Comparison of ENCODE assay signal across 10 mouse cellular contexts in genomic region chr19:40307550-40307949, GRCm38 (mm10). TPM values are rescaled to one million over a fixed set of nuclear protein-coding genes. Genes with fewer than 3 reads are reported as not detected.
DNase-seq lines count a peak whose midpoint lies in the region; ATAC-seq and TF ChIP-seq lines count a peak whose summit lies in the region.
"Had no signal": no experiment of that assay in that cellular context is flagged by ENCODE, and none has a peak within 500 bp of the region (broad histone marks: within the 10 kb centered on the region; RNA-seq: fewer than 3 reads in every experiment).

No protein-coding gene starts in this region.

- WGBS in spleen, adult 2 months = 71% methylated on average over 7 of the region's 7 CpGs
- WGBS in heart, postnatal 0 days = 56% methylated on average over 7 of the region's 7 CpGs

- no peaks in the 10 kb centered on the region for H3K27me3 ChIP-seq in spleen, adult 2 months (ENCODE audit: control insufficient read depth, insufficient read depth, low read length)
- H3K27me3 ChIP-seq in heart, postnatal 0 days (ENCODE audit: control insufficient read depth, insufficient read depth, low read length) = no peaks in the 10 kb centered on the region
- H3K27me3 ChIP-seq: lung, embryonic 15.5 days had no signal

- no peak overlapping the region for H3K9ac ChIP-seq in heart, postnatal 0 days (replicated peaks; ENCODE audit: low read depth, low read length)
- H3K9ac ChIP-seq: lung, embryonic 15.5 days had no signal

- peak overlapping the region; percentile 24; the same call in 1 of the 2 replicates for H3K27ac ChIP-seq in spleen, adult 2 months (ENCODE audit: insufficient read depth, low read length)
- peak overlapping the region; percentile 67 for H3K27ac ChIP-seq in heart, postnatal 0 days (ENCODE audit: low read depth)
- H3K27ac ChIP-seq: lung, embryonic 15.5 days had no signal

- H3K4me2 ChIP-seq in heart, postnatal 0 days (ENCODE audit: low read depth, low read length) = no peak overlapping the region
- H3K4me2 ChIP-seq: lung, embryonic 15.5 days had no signal

- no peak overlapping the region for H3K4me3 ChIP-seq in spleen, adult 2 months (ENCODE audit: extremely low read depth, insufficient read depth, insufficient read length)
- H3K4me3 ChIP-seq in heart, postnatal 0 days (ENCODE audit: low read depth, low read length) = no peak overlapping the region
- H3K4me3 ChIP-seq: lung, embryonic 15.5 days had no signal

- H3K4me1 ChIP-seq in spleen, adult 2 months (ENCODE audit: control insufficient read depth, insufficient read depth, insufficient read length) = no peaks in the 10 kb centered on the region
- H3K4me1 ChIP-seq in heart, postnatal 0 days (ENCODE audit: control insufficient read depth, insufficient read depth) = 0 out of 2 replicates have a peak, but pooled peaks cover 12% of the 10 kb centered on the region
- H3K4me1 ChIP-seq: lung, embryonic 15.5 days had no signal

- DNase-seq in cerebellum, adult 11-12 months = peak; percentile 46
- no peak for DNase-seq in cerebellum, postnatal 14 days
- no peak for DNase-seq in spleen, adult 2 months (ENCODE audit: low read depth in 1 of 2, low spot score in 2 of 2)
- no peak for DNase-seq in spleen, adult 12 weeks (ENCODE audit: low spot score)
- peak; percentile 37 for DNase-seq in heart, postnatal 0 days (ENCODE audit: low spot score)
- DNase-seq in yolk sac, embryonic 10.5 days (ENCODE audit: low spot score) = peak; percentile 40
- DNase-seq in left cerebral cortex, postnatal 10 days (ENCODE audit: extremely low spot score in 1 of 2, low spot score in 2 of 2) = no peak
- DNase-seq: kidney, adult 8-10 months had no signal

- intact Hi-C loops in left cerebral cortex, postnatal 10 days (cut with DNase I) = no loop called here

- TF ChIP-seq CTCF in spleen, adult 2 months (IDR thresholded peaks at IDR 0.05; ENCODE audit: extremely low read depth, insufficient read depth, insufficient read length, insufficient replicate concordance) = no peak
- no peak for TF ChIP-seq CTCF in heart, postnatal 0 days (IDR thresholded peaks at IDR 0.05; ENCODE audit: low read depth)

- peak; percentile 28 for ATAC-seq in heart, postnatal 0 days (ENCODE audit: insufficient read depth, low read depth)
- ATAC-seq in CD4-positive, CD25-positive, alpha-beta regulatory T cell, adult 4 months = no peak

- H3K9me3 ChIP-seq in heart, postnatal 0 days (replicated peaks; ENCODE audit: control insufficient read depth, low read length) = no peaks in the 10 kb centered on the region
- H3K9me3 ChIP-seq: lung, embryonic 15.5 days had no signal

- no peak for TF ChIP-seq POLR2A in spleen, adult 2 months (IDR thresholded peaks at IDR 0.05; ENCODE audit: low read depth, low read length)

- H3K36me3 ChIP-seq in spleen, adult 2 months (ENCODE audit: control insufficient read depth, insufficient read depth, low read length) = no peaks in the 10 kb centered on the region
- H3K36me3 ChIP-seq in heart, postnatal 0 days (replicated peaks; ENCODE audit: control insufficient read depth, insufficient read depth, low read length) = peaks cover 60% of the 10 kb centered on the region
- H3K36me3 ChIP-seq: lung, embryonic 15.5 days had no signal

- peak; percentile 70 for TF ChIP-seq EP300 in heart, postnatal 0 days (IDR thresholded peaks at IDR 0.05; ENCODE audit: low read depth)

RNA-seq across cellular contexts. Expression of gene Pdlim1, which starts 35.9 kb away (rescaled TPM):
- polyA plus RNA-seq in spleen, adult 2 months (2012; rRNA removed) = 41.4 and 43.7 TPM in 2 replicates
- 96.5 and 117 TPM in 2 replicates for total RNA-seq in heart, postnatal 0 days (2014; rRNA removed; ENCODE audit: low replicate concordance)
- 206 and 230 TPM in 2 replicates for polyA plus RNA-seq in heart, postnatal 0 days (2015; fragmentation: Nextera tagmentation; extraction: Ambion mirVana)
- 100 to 1,000 TPM; 133 to 159 TPM for polyA plus RNA-seq in CD4-positive, CD25-positive, alpha-beta regulatory T cell, adult 4 months (2017; shearing (Covaris generic))
- 1 to 10 TPM; 6.8 to 8.0 TPM for total RNA-seq in left cerebral cortex, postnatal 10 days (2021)

Comparison
In these comparisons a context has a peak if more than half of its experiments do, and no peak if none do; other contexts are left out.
1. DNase-seq: peak in cerebellum, adult 11-12 months (single experiment), heart, postnatal 0 days (single experiment) and yolk sac, embryonic 10.5 days (single experiment); none in cerebellum, postnatal 14 days (0 of 2), spleen, adult 2 months (0 of 2), spleen, adult 12 weeks (single experiment) and left cerebral cortex, postnatal 10 days (0 of 2).